Mouse (Mus musculus) forebrain, embryonic 16.5 days (tissue): Measurements from ENCODE around the gene Itpr2. TPM values are rescaled to one million over a fixed set of nuclear protein-coding genes. Genes with fewer than 3 reads are reported as not detected.

ENCODE experiments used
- ATAC-seq: fragments of 200-750 bp; cut with Nextera tagmentation; 2 replicates; pipeline ENCODE4 v1.8.0; 2017; ENCODE audit warnings: mild to moderate bottlenecking, moderate library complexity
- H3K27ac ChIP-seq: fragments of 300-500 bp; sonication (generic); 2 replicates; pipeline ENCODE4 v1.5.1; 2014; ENCODE audit warnings: low read length, control low read depth
- H3K27me3 ChIP-seq: fragments of 300-500 bp; sonication (generic); replicated peaks from 2 replicates; pipeline ENCODE4 v1.6.1; 2014; ENCODE audit warnings: low read length; ENCODE audit not compliant: control insufficient read depth, insufficient read depth
- H3K36me3 ChIP-seq: fragments of 300-500 bp; sonication (generic); 2 replicates; pipeline ENCODE4 v1.6.1; 2014; ENCODE audit not compliant: control insufficient read depth, insufficient read depth
- H3K4me1 ChIP-seq: fragments of 300-500 bp; sonication (generic); replicated peaks from 2 replicates; pipeline ENCODE4 v1.6.1; 2014; ENCODE audit warnings: low read length; ENCODE audit not compliant: control insufficient read depth, insufficient read depth
- H3K4me2 ChIP-seq: fragments of 300-500 bp; sonication (generic); 2 replicates; pipeline ENCODE4 v1.6.1; 2014; ENCODE audit warnings: mild to moderate bottlenecking, low read length, control low read depth
- H3K4me3 ChIP-seq: fragments of 300-500 bp; sonication (generic); replicated peaks from 2 replicates; pipeline ENCODE4 v1.5.1; 2014; ENCODE audit warnings: mild to moderate bottlenecking, low read length, control low read depth
- H3K9ac ChIP-seq: fragments of 300-500 bp; sonication (generic); replicated peaks from 2 replicates; pipeline ENCODE4 v1.6.1; 2014; ENCODE audit warnings: low read depth, low read length, control low read depth
- H3K9me3 ChIP-seq: fragments of 300-500 bp; sonication (generic); 2 replicates; pipeline ENCODE4 v1.6.1; 2016; ENCODE audit warnings: low read length; ENCODE audit not compliant: control insufficient read depth
- WGBS: fragments of 180-500 bp; shearing (Covaris S2); extraction: QIAGEN DNeasy Blood & Tissue Kit; methylation state at CpG from one replicate; pipeline ENCODE4 v1.1.7; 2014; 5-methylcytosine and 5-hydroxymethylcytosine counted together
- polyA plus RNA-seq: library from polyadenylated mRNA; unstranded; fragments of >200 nt; fragmentation: Nextera tagmentation; extraction: Ambion mirVana; gene quantifications from 2 replicates; pipeline ENCODE4 v1.2.1, GENCODE M21; 2015

The Itpr2 gene
- polyA plus RNA-seq, 1 experiment from 2014 or later: 4.7 TPM

GRCm38 (mm10) chr6:146481441-146481840 is 20.6 kb downstream of the Itpr2 start:
- 73% methylated on average over 6 of the region's 6 CpGs for WGBS
- Histone ChIP-seq H3K27me3 (no peaks in the 10 kb centered on the region), H3K9ac (no peak overlapping the region), H3K36me3 (no peaks in the 10 kb centered on the region), H3K4me2 (no peak overlapping the region), H3K9me3 (no peaks in the 10 kb centered on the region), H3K4me1 (no peaks in the 10 kb centered on the region), H3K4me3 (no peak overlapping the region), H3K27ac (no peak overlapping the region)
- no peak for ATAC-seq

DNA sequence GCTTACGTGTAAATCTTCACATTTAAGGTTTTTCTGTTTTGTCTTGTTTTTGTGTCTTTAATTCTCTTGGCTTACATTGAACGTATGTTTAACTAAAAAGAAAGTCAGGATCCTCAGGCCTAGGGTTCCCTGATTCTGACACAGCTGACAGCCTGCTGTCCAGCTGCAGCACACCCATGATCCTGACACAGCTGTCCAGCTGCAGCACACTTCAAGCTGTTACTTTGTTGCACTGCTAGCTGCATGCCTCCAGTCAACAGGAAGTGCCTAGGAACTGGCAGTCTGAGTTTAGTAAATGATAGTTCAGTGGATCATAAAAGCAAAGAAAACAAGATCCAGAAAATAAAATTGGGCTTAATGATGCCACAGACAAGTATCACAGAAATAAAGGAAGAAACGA is 21.1 kb downstream of the Itpr2 start:
- no peaks in the 10 kb centered on the region for H3K4me1 ChIP-seq
- 82% methylated on average over 3 of the region's 3 CpGs for WGBS
- no peak for ATAC-seq
- no peak overlapping the region for H3K4me2 ChIP-seq
- H3K36me3 ChIP-seq: no peaks in the 10 kb centered on the region
- no peaks in the 10 kb centered on the region for H3K27me3 ChIP-seq
- H3K27ac ChIP-seq: no peak overlapping the region
- H3K4me3 ChIP-seq: no peak overlapping the region
- H3K9ac ChIP-seq: no peak overlapping the region
- no peaks in the 10 kb centered on the region for H3K9me3 ChIP-seq

DNA sequence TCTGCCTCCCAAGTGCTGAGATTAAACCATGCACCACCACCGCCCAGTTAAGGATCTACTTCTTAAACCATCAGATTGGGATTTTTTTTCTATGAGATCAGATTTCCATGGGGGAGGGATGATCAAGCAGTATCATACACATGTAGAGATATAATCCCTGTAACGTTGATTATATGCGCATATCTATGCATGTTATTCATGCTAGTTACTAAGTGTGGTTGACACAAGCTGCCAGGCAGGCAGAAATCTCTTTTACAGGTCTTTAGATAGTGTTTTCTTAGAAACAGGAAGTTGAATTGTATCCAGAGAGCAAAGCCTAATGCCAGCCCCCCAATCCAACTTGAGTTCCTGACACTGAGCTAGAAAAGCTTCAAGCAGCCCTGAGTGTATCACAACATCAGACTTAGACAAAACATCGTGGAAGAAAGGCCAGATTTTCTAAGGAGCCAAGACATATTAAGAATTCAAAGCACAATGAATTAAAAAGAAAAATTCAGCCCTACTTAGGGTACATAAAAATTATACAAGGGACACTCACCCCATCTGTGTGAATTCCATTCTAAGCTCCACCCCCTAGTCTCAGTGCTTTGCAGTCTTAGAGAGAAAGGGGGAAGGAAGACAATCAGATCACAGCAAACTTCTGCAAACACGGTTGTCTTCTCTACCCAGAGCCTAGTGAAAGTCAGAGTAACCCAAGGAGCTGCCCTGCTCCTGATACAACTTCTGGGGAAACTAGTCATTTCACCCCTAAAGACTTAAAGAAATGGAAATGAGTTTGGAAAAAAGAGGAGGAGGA is 22.9 kb downstream of the Itpr2 start:
- no peak overlapping the region for H3K4me3 ChIP-seq
- H3K36me3 ChIP-seq: no peaks in the 10 kb centered on the region
- H3K27me3 ChIP-seq: no peaks in the 10 kb centered on the region
- H3K4me1 ChIP-seq: no peaks in the 10 kb centered on the region
- ATAC-seq: no peak
- H3K9me3 ChIP-seq: no peaks in the 10 kb centered on the region
- H3K27ac ChIP-seq: no peak overlapping the region
- WGBS: 73% methylated on average over 5 of the region's 5 CpGs
- H3K4me2 ChIP-seq: no peak overlapping the region
- no peak overlapping the region for H3K9ac ChIP-seq

DNA sequence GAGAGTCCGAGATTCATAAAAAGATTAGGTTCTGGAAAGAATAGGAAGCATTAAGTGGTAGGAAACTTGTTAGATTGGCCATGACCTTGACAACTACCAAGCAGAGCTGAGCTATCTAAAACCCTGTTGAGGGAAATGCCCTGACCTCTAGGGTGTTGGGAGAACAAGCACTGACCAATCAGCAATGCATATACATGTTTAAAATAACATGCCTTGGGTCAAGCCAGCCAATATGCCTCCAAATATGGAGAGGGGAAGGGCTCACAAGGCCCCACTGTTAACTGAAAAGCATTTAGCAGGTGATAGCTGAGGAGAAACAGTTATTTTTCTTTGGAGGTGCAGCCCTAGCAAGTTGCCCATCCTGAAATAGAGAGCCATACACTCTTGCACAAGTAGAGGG is 25.2 kb downstream of the Itpr2 start:
- Histone ChIP-seq H3K9me3 (no peaks in the 10 kb centered on the region), H3K4me3 (no peak overlapping the region), H3K4me2 (no peak overlapping the region), H3K36me3 (no peaks in the 10 kb centered on the region), H3K9ac (no peak overlapping the region), H3K27ac (no peak overlapping the region), H3K4me1 (no peaks in the 10 kb centered on the region), H3K27me3 (no peaks in the 10 kb centered on the region)
- no peak for ATAC-seq
- 82% methylated on average over 1 of the region's 1 CpGs for WGBS

- WGBS: 66% methylated on average over 4 of the region's 4 CpGs
- Histone ChIP-seq H3K9ac (no peak overlapping the region), H3K4me1 (no peaks in the 10 kb centered on the region), H3K9me3 (no peaks in the 10 kb centered on the region), H3K27ac (no peak overlapping the region), H3K4me2 (no peak overlapping the region), H3K36me3 (no peaks in the 10 kb centered on the region), H3K27me3 (no peaks in the 10 kb centered on the region), H3K4me3 (no peak overlapping the region)
- ATAC-seq: no peak
These were observed 27.9 kb downstream of the Itpr2 start for GRCm38 (mm10) chr6:146474166-146474565.

- no peak overlapping the region for H3K4me2 ChIP-seq
- H3K36me3 ChIP-seq: no peaks in the 10 kb centered on the region
- no peaks in the 10 kb centered on the region for H3K9me3 ChIP-seq
- no peaks in the 10 kb centered on the region for H3K4me1 ChIP-seq
- 79% methylated on average over 6 of the region's 6 CpGs for WGBS
- H3K9ac ChIP-seq: no peak overlapping the region
- no peak overlapping the region for H3K4me3 ChIP-seq
- no peak overlapping the region for H3K27ac ChIP-seq
- no peaks in the 10 kb centered on the region for H3K27me3 ChIP-seq
- no peak for ATAC-seq
These were observed 28.6 kb downstream of the Itpr2 start for GRCm38 (mm10) chr6:146473216-146473955.

GRCm38 (mm10) chr6:146470378-146470777 is 31.6 kb downstream of the Itpr2 start:
- Histone ChIP-seq H3K4me3 (no peak overlapping the region), H3K4me1 (no peaks in the 10 kb centered on the region), H3K36me3 (no peaks in the 10 kb centered on the region), H3K9ac (no peak overlapping the region), H3K27ac (no peak overlapping the region), H3K27me3 (no peaks in the 10 kb centered on the region), H3K4me2 (no peak overlapping the region), H3K9me3 (no peaks in the 10 kb centered on the region)
- 92% methylated on average over 4 of the region's 4 CpGs for WGBS
- ATAC-seq: no peak

GRCm38 (mm10) chr6:146469936-146470335 is 32.1 kb downstream of the Itpr2 start:
- H3K27ac ChIP-seq: no peak overlapping the region
- no peak for ATAC-seq
- no peaks in the 10 kb centered on the region for H3K4me1 ChIP-seq
- H3K4me3 ChIP-seq: no peak overlapping the region
- H3K27me3 ChIP-seq: no peaks in the 10 kb centered on the region
- whole genome bisulfite sequencing: 96% methylated on average over 2 of the region's 2 CpGs
- H3K9me3 ChIP-seq: no peaks in the 10 kb centered on the region
- no peak overlapping the region for H3K9ac ChIP-seq
- no peaks in the 10 kb centered on the region for H3K36me3 ChIP-seq
- no peak overlapping the region for H3K4me2 ChIP-seq

GRCm38 (mm10) chr6:146468361-146468760 is 33.7 kb downstream of the Itpr2 start:
- no peaks in the 10 kb centered on the region for H3K36me3 ChIP-seq
- no peaks in the 10 kb centered on the region for H3K9me3 ChIP-seq
- H3K27ac ChIP-seq: no peak overlapping the region
- no peak overlapping the region for H3K4me2 ChIP-seq
- H3K4me3 ChIP-seq: no peak overlapping the region
- no peak for ATAC-seq
- no peaks in the 10 kb centered on the region for H3K4me1 ChIP-seq
- no peak overlapping the region for H3K9ac ChIP-seq
- 68% methylated on average over 8 of the region's 8 CpGs for WGBS
- no peaks in the 10 kb centered on the region for H3K27me3 ChIP-seq
